Mouse (Mus musculus) stomach, postnatal 0 days (tissue): ENCODE results near the gene Map2k2. TPM values are rescaled to one million over a fixed set of nuclear protein-coding genes. Genes with fewer than 3 reads are reported as not detected.

Source experiments
- ATAC-seq: fragments of 200-750 bp; cut with Nextera tagmentation; 2 replicates; pipeline ENCODE4 v1.8.0; 2017; ENCODE audit not compliant: low FRiP score, low TSS enrichment
- DNase-seq: peaks from one replicate; pipeline ENCODE4 v3.0.0-alpha.2; 2016; ENCODE audit warnings: low spot score
- H3K27ac ChIP-seq: fragments of 300-500 bp; sonication (generic); replicated peaks from 2 replicates; pipeline ENCODE4 v1.5.1; 2014; ENCODE audit warnings: mild to moderate bottlenecking, control low read depth
- H3K27me3 ChIP-seq: fragments of 300-500 bp; sonication (generic); 2 replicates; pipeline ENCODE4 v1.6.1; 2014; ENCODE audit warnings: low read length; ENCODE audit not compliant: control insufficient read depth, insufficient read depth
- H3K36me3 ChIP-seq: fragments of 300-500 bp; sonication (generic); 2 replicates; pipeline ENCODE4 v1.6.1; 2014; ENCODE audit warnings: low read length, mixed read lengths; ENCODE audit not compliant: control insufficient read depth, insufficient read depth
- H3K4me1 ChIP-seq: fragments of 300-500 bp; sonication (generic); replicated peaks from 2 replicates; pipeline ENCODE4 v1.6.1; 2014; ENCODE audit warnings: antibody characterized with exemption; ENCODE audit not compliant: control insufficient read depth, insufficient read depth
- H3K4me2 ChIP-seq: fragments of 300-500 bp; sonication (generic); replicated peaks from 2 replicates; pipeline ENCODE4 v1.6.1; 2014; ENCODE audit warnings: low read depth, mild to moderate bottlenecking, control low read depth, moderate library complexity
- H3K4me3 ChIP-seq: fragments of 300-500 bp; sonication (generic); 2 replicates; pipeline ENCODE4 v1.5.1; 2014; ENCODE audit warnings: low read depth, low read length, control low read depth
- H3K9ac ChIP-seq: fragments of 300-500 bp; sonication (generic); 2 replicates; pipeline ENCODE4 v1.6.1; 2014; ENCODE audit warnings: mild to moderate bottlenecking, low read length, control low read depth, mixed read lengths
- H3K9me3 ChIP-seq: fragments of 300-500 bp; sonication (generic); 2 replicates; pipeline ENCODE4 v1.6.1; 2016; ENCODE audit warnings: low read length; ENCODE audit not compliant: control insufficient read depth
- CTCF ChIP-seq: IDR thresholded peaks from 2 replicates; pipeline ENCODE4 v1.5.1; 2016; ENCODE audit warnings: antibody characterized with exemption, low read depth, mild to moderate bottlenecking, moderate library complexity
- EP300 ChIP-seq: optimal IDR thresholded peaks from 2 replicates; pipeline ENCODE3; 2016; ENCODE audit warnings: antibody characterized with exemption
- WGBS: fragments of 180-500 bp; shearing (Covaris S2); extraction: QIAGEN DNeasy Blood & Tissue Kit; methylation state at CpG from one replicate; pipeline ENCODE4 v1.1.7; 2014; 5-methylcytosine and 5-hydroxymethylcytosine counted together
- polyA plus RNA-seq: library from polyadenylated mRNA; unstranded; fragments of >200 nt; fragmentation: Nextera tagmentation; extraction: Ambion mirVana; gene quantifications from 2 replicates; pipeline ENCODE4 v1.2.1, GENCODE M21; 2015

The Map2k2 gene
- polyA plus RNA-seq, 1 experiment from 2014 or later: 135 TPM

DNA sequence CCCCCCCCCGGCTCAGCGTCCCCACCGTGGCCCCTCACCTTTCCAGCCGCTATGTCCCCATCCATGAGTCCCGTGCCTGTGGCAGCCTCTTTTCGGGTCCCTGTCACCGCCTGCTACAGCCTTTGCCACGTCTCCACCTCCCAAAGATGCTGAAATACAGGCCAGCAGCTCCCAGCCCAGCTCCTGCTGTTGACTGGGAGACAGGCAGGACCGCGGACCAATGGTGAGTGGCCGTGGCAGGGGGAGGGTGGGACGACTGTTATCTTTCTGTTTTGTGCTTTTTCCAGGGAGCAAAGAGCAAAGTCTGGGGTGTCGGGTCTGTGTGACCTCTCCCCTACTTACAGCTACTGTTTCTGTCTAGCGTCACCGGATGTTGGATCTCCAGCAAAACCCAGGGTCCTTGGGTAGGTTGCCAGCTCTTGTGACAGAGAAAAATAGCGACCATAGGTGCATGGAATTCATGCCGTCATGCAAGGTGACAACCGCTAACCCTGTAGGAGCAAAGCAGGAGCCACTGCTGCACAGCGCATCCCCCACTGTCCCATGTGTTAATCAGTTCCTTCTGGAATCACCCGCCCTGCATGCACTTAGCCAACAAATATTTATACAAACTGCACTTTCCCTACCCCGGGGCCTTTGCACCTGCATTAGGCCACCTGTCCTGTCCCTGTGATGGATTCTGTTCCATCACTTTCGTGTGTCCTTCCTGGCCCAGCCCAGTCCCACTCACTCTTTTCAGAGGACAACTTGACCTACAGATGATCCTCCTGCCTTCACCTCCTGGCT, 13.1 kb upstream of the Map2k2 start:
- Histone ChIP-seq H3K9ac (no peak overlapping the region), H3K27ac (no peak overlapping the region), H3K36me3 (no peaks in the 10 kb centered on the region), H3K4me1 (no peaks in the 10 kb centered on the region), H3K4me3 (no peak overlapping the region), H3K4me2 (no peak overlapping the region), H3K9me3 (no peaks in the 10 kb centered on the region), H3K27me3 (no peaks in the 10 kb centered on the region)
- WGBS: 45% methylated on average over 22 of the region's 22 CpGs
- no peak for TF ChIP-seq CTCF
- TF ChIP-seq EP300: no peak
- ATAC-seq (peak; percentile 85), DNase-seq (peak; percentile 88)

DNA sequence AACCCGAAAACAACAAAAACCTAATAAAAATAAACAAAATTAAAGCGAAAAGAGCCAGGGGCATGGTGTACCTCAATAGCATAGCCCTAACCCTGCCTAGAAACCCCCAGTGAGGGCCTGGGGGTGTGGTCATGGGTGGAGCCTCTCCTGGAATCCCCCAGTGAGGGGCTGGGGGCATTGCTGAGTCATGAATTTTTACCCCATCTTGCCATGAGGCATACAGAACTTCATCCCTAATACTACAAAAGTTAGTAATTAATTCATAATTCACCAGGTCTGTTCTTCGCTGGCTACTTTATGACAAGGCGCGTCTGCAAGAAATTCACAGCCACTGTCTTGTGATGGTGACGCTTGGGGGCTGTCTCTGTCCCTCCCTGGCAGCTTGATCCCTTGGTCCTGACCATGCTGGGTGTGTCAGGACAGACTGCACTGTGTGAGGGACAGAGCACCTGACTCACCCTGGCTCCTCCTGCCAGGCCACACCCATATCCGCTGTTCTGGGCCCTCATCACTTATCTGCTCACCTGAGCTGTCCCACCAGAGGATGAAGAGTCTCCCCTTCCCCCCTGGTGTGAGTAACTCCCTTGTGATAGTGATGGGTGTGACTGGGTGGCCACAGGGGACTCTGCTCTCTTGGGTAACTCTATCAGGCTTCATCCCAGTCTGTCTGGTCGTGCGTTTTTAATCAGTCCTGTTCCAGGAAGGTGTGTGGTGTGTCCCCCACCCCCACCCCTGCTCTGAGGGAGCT, 10.6 kb upstream of the Map2k2 start:
- no peaks in the 10 kb centered on the region for H3K9me3 ChIP-seq
- no peak overlapping the region for H3K27ac ChIP-seq
- H3K4me1 ChIP-seq: no peaks in the 10 kb centered on the region
- no peak overlapping the region for H3K4me3 ChIP-seq
- H3K9ac ChIP-seq: no peak overlapping the region
- whole genome bisulfite sequencing: 49% methylated on average over 9 of the region's 9 CpGs
- ATAC-seq: peak; percentile 63
- no peaks in the 10 kb centered on the region for H3K27me3 ChIP-seq
- H3K36me3 ChIP-seq: no peaks in the 10 kb centered on the region
- H3K4me2 ChIP-seq: no peak overlapping the region
- peak; percentile 36 for DNase-seq
- TF ChIP-seq EP300 (no peak), CTCF (no peak)

DNA sequence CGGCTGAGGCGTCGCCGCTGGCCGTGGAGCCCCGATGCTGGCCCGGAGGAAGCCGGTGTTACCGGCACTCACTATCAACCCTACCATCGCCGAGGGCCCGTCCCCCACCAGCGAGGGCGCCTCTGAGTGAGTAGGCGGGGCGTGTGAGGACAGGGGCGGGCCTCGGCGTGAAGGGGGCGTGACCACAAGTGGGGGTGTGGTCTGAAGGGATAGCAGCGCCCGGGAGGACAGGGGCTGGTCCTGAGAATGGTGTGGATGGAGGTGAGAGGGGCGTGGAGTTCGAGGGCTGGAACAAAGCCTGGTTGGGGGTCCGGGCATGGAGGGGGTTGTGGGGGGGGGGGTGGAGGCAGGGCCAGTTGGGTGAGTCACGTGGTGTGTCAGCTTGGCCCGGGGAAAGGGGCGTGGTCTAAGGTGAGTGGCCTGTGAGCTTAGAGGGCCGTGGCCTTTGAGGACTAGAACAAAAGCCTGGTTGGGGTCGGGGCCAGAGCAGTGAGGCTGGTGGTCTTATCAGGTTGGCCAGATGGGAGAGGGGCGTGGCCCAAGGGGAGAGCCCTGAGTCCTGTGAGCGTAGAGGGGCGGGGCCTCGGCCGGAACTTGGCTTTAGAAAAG, 502 bp downstream of the Map2k2 start:
- peak; percentile 93 for DNase-seq
- Histone ChIP-seq H3K27ac (peak overlapping the region; percentile 100), H3K27me3 (no peaks in the 10 kb centered on the region), H3K4me2 (peak overlapping the region; percentile 69), H3K9ac (peak overlapping the region; percentile 97), H3K36me3 (peaks cover 9% of the 10 kb centered on the region), H3K9me3 (no peaks in the 10 kb centered on the region), H3K4me1 (0 out of 2 replicates have a peak, but pooled peaks cover 5% of the 10 kb centered on the region), H3K4me3 (peak overlapping the region; percentile 89)
- peak; percentile 91 for ATAC-seq
- 0% methylated on average over 35 of the region's 35 CpGs for WGBS
- peak; percentile 57 for TF ChIP-seq CTCF
- TF ChIP-seq EP300: no peak

DNA sequence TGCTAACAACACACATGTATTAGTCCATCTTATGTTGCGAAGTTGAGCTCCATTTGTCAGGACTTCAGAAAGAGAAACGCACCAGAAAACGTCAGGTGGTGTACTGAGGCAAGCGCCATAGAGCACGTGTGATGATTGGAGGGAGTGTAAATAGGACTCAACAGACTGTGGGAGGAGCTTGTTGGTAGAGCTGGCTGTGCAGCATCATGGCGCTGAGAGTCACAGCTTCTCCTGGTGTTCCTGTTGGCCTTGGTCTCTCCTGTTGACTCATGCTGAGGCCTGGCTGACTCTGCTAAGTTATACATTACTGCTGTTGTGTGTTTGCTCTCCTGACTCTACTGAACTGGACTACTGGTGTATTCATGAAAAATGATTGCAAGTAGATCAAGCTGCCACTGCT, 7.2 kb downstream of the Map2k2 start:
- WGBS: 86% methylated on average over 6 of the region's 6 CpGs
- H3K9ac ChIP-seq: no peak overlapping the region
- TF ChIP-seq EP300 (no peak), CTCF (no peak)

DNA sequence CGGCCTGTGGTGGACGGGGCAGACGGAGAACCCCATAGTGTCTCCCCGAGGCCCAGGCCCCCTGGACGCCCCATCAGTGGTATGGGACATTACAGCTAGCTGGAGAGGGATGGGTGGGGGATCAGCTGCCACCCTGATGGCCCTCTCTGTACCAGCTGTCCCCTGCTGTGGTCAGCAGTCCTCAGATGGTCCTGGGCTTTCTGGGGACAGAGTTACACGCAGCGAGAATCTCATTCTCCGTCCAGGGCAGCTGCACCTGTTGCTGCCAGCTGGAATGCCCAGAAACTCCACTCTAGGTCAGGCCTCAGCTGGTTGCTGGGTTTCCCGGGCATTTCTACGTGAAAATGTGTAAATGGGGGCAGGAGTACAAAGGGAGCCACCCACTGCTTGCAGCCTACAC, 13.9 kb downstream of the Map2k2 start:
- no peak for DNase-seq
- no peak overlapping the region for H3K27ac ChIP-seq

More for the DNA sequence above, 7.2 kb downstream of the Map2k2 start:
- no peak for DNase-seq
- H3K27ac ChIP-seq: no peak overlapping the region
- no peaks in the 10 kb centered on the region for H3K9me3 ChIP-seq
- no peak for ATAC-seq
- H3K4me1 ChIP-seq: no peaks in the 10 kb centered on the region
- H3K36me3 ChIP-seq: peaks cover 26% of the 10 kb centered on the region
- no peak overlapping the region for H3K4me3 ChIP-seq
- no peak overlapping the region for H3K4me2 ChIP-seq
- no peaks in the 10 kb centered on the region for H3K27me3 ChIP-seq

More for the DNA sequence above, 13.9 kb downstream of the Map2k2 start:
- Histone ChIP-seq H3K4me3 (no peak overlapping the region), H3K36me3 (peaks cover 31% of the 10 kb centered on the region), H3K4me1 (no peaks in the 10 kb centered on the region), H3K9ac (no peak overlapping the region; the same call in 1 of the 2 replicates), H3K27me3 (no peaks in the 10 kb centered on the region), H3K4me2 (no peak overlapping the region), H3K9me3 (no peaks in the 10 kb centered on the region)
- TF ChIP-seq CTCF (no peak), EP300 (no peak)
- no peak for ATAC-seq
- 94% methylated on average over 10 of the region's 10 CpGs for WGBS
